Mouse (Mus musculus) cerebellum, adult 2 months (tissue): ENCODE data around the gene Ankrd65.

Source experiments
- CTCF ChIP-seq: fragments of 200-500 bp; IDR thresholded peaks from 2 replicates; pipeline ENCODE4 v1.5.1; 2011; ENCODE audit warnings: low read depth, mild to moderate bottlenecking, control low read depth, low read length, moderate library complexity, borderline replicate concordance; ENCODE audit not compliant: insufficient read depth
- POLR2A ChIP-seq: fragments of 200-500 bp; IDR thresholded peaks from 2 replicates; pipeline ENCODE4 v1.6.1; 2011; ENCODE audit warnings: low read length, control low read depth, borderline replicate concordance; ENCODE audit not compliant: insufficient read depth

GRCm38 (mm10) chr4:155780895-155781294, 9.3 kb upstream of the Ankrd65 start:
- no peak for TF ChIP-seq CTCF
- no peak for TF ChIP-seq POLR2A
